Mouse (Mus musculus): ENCODE results near the gene Zfp575. TPM values are rescaled to one million over a fixed set of nuclear protein-coding genes. Genes with fewer than 3 reads are reported as not detected.

Zfp575 gene
- total RNA-seq, 2 experiments from 2014 or later: 0.75 TPM; not detected in 1

Other genes with a start within 250 kb of the Zfp575 start
- not detected in 2 replicates for gene Lypd5, start 238.4 kb downstream of the Zfp575 start, total RNA-seq (2014; fragmentation: Nextera tagmentation)
- not detected in 2 replicates for gene Lypd5, start 238.4 kb downstream of the Zfp575 start, total RNA-seq (2017)
- 24.2 and 31.4 TPM in 2 replicates for gene Kcnn4, start 217.4 kb downstream of the Zfp575 start, total RNA-seq (2014; fragmentation: Nextera tagmentation)
- 36.3 and 43.5 TPM in 2 replicates for gene Kcnn4, start 217.4 kb downstream of the Zfp575 start, total RNA-seq (2017)
- 21.6 and 29.5 TPM in 2 replicates for gene Smg9, start 188.0 kb downstream of the Zfp575 start, total RNA-seq (2014; fragmentation: Nextera tagmentation)
- gene Smg9, start 188.0 kb downstream of the Zfp575 start, total RNA-seq (2017): 19.5 and 21.8 TPM in 2 replicates
- not detected in 2 replicates for gene Irgc1, start 135.3 kb downstream of the Zfp575 start, total RNA-seq (2014; fragmentation: Nextera tagmentation)
- gene Irgc1, start 135.3 kb downstream of the Zfp575 start, total RNA-seq (2017): not detected in 2 replicates
- 19.0 and 20.5 TPM in 2 replicates for gene Plaur, start 125.2 kb downstream of the Zfp575 start, total RNA-seq (2014; fragmentation: Nextera tagmentation)
- 23.9 and 26.2 TPM in 2 replicates for gene Plaur, start 125.2 kb downstream of the Zfp575 start, total RNA-seq (2017)
- gene Cadm4, start 105.6 kb downstream of the Zfp575 start, total RNA-seq (2014; fragmentation: Nextera tagmentation): not detected in 2 replicates
- not detected in 2 replicates for gene Cadm4, start 105.6 kb downstream of the Zfp575 start, total RNA-seq (2017)
- gene Zfp428, start 80.6 kb downstream of the Zfp575 start, total RNA-seq (2014; fragmentation: Nextera tagmentation): 1.5 and 4.0 TPM in 2 replicates
- 2.2 and 2.7 TPM in 2 replicates for gene Zfp428, start 80.6 kb downstream of the Zfp575 start, total RNA-seq (2017)
- not detected in 2 replicates for gene AC161166.1, start 75.2 kb downstream of the Zfp575 start, total RNA-seq (2014; fragmentation: Nextera tagmentation)
- gene AC161166.1, start 75.2 kb downstream of the Zfp575 start, total RNA-seq (2017): not detected in 2 replicates
- 5.1 and 5.9 TPM in 2 replicates for gene Irgq, start 57.0 kb downstream of the Zfp575 start, total RNA-seq (2014; fragmentation: Nextera tagmentation)
- 3.3 and 4.2 TPM in 2 replicates for gene Irgq, start 57.0 kb downstream of the Zfp575 start, total RNA-seq (2017)
- gene Pinlyp, start 41.5 kb downstream of the Zfp575 start, total RNA-seq (2014; fragmentation: Nextera tagmentation): not detected in 2 replicates
- gene Pinlyp, start 41.5 kb downstream of the Zfp575 start, total RNA-seq (2017): not detected in 2 replicates
- 72.6 and 80.6 TPM in 2 replicates for gene Xrcc1, start 41.4 kb downstream of the Zfp575 start, total RNA-seq (2014; fragmentation: Nextera tagmentation)
- gene Xrcc1, start 41.4 kb downstream of the Zfp575 start, total RNA-seq (2017): 38.6 and 40.9 TPM in 2 replicates
- gene Ethe1, start 98 bp downstream of the Zfp575 start, total RNA-seq (2014; fragmentation: Nextera tagmentation): 50.4 and 71.3 TPM in 2 replicates
- 23.4 and 28.3 TPM in 2 replicates for gene Ethe1, start 98 bp downstream of the Zfp575 start, total RNA-seq (2017)
- 1.8 and 6.4 TPM in 2 replicates for gene Phldb3, start 23.1 kb upstream of the Zfp575 start, total RNA-seq (2014; fragmentation: Nextera tagmentation)
- gene Phldb3, start 23.1 kb upstream of the Zfp575 start, total RNA-seq (2017): 7.6 and 13.5 TPM in 2 replicates
- not detected in 2 replicates for gene Lypd3, start 48.9 kb upstream of the Zfp575 start, total RNA-seq (2014; fragmentation: Nextera tagmentation)
- gene Lypd3, start 48.9 kb upstream of the Zfp575 start, total RNA-seq (2017): not detected in 2 replicates
- not detected in 2 replicates for gene Tex101, start 89.0 kb upstream of the Zfp575 start, total RNA-seq (2014; fragmentation: Nextera tagmentation)
- not detected in 2 replicates for gene Tex101, start 89.0 kb upstream of the Zfp575 start, total RNA-seq (2017)
- not detected in 2 replicates for gene BC049730, start 121.6 kb upstream of the Zfp575 start, total RNA-seq (2014; fragmentation: Nextera tagmentation)
- not detected in 2 replicates for gene BC049730, start 121.6 kb upstream of the Zfp575 start, total RNA-seq (2017)
- not detected in 2 replicates for gene Gm4763, start 139.3 kb upstream of the Zfp575 start, total RNA-seq (2014; fragmentation: Nextera tagmentation)
- gene Gm4763, start 139.3 kb upstream of the Zfp575 start, total RNA-seq (2017): not detected in 2 replicates
- gene Cd177, start 172.7 kb upstream of the Zfp575 start, total RNA-seq (2014; fragmentation: Nextera tagmentation): 0.43 and 1.3 TPM in 2 replicates
- gene Cd177, start 172.7 kb upstream of the Zfp575 start, total RNA-seq (2017): 18.1 and 21.1 TPM in 2 replicates
- not detected in 2 replicates for gene Ceacam10, start 189.6 kb upstream of the Zfp575 start, total RNA-seq (2014; fragmentation: Nextera tagmentation)
- gene Ceacam10, start 189.6 kb upstream of the Zfp575 start, total RNA-seq (2017): 0.82 and 4.9 TPM in 2 replicates

Data from granulocyte monocyte progenitor cell, adult 5-6 weeks (primary cell).